Mouse (Mus musculus): ENCODE measurements at regions not wholly inside any gene's neighbourhood (a gene's known extent, or its start where the extent isn't known, plus 50 kb on each side); places are given as distances from the start of the nearest gene placed in this dataset.

- ATAC-seq (ENCODE audit: insufficient read depth, low FRiP score, low read depth): no peak
- no peaks in the 10 kb centered on the region for H3K4me1 ChIP-seq
- H3K27me3 ChIP-seq (replicated peaks): no peaks in the 10 kb centered on the region
- H3K9ac ChIP-seq: no peak overlapping the region
- no peak overlapping the region for H3K4me3 ChIP-seq (replicated peaks)
- no peaks in the 10 kb centered on the region for H3K36me3 ChIP-seq
- H3K9me3 ChIP-seq: no peaks in the 10 kb centered on the region
- no peak overlapping the region for H3K27ac ChIP-seq
- WGBS: 83% methylated on average over 7 of the region's 7 CpGs
- H3K4me2 ChIP-seq: no peak overlapping the region
These were observed 177.3 kb upstream of the Zpld1 start for GRCm38 (mm10) chr16:55474950-55475525.

- H3K36me3 ChIP-seq: no peaks in the 10 kb centered on the region
- H3K4me3 ChIP-seq (replicated peaks): no peak overlapping the region
- H3K4me2 ChIP-seq: no peak overlapping the region
- WGBS: 51% methylated on average over 4 of the region's 4 CpGs
- no peaks in the 10 kb centered on the region for H3K27me3 ChIP-seq (replicated peaks)
- no peaks in the 10 kb centered on the region for H3K4me1 ChIP-seq
- H3K27ac ChIP-seq: no peak overlapping the region
- H3K9me3 ChIP-seq: no peaks in the 10 kb centered on the region
- no peak overlapping the region for H3K9ac ChIP-seq
- no peak for ATAC-seq (ENCODE audit: insufficient read depth, low FRiP score, low read depth)
These were observed 173.6 kb upstream of the Zpld1 start for GRCm38 (mm10) chr16:55471396-55471795.

- Histone ChIP-seq H3K4me1 (no peaks in the 10 kb centered on the region), H3K9me3 (no peaks in the 10 kb centered on the region), H3K27ac (no peak overlapping the region), H3K4me2 (0 out of 2 replicates have a peak overlapping the region, but pooled peaks have one; percentile 19), H3K9ac (no peak overlapping the region), H3K27me3 (replicated peaks) (no peaks in the 10 kb centered on the region), H3K4me3 (replicated peaks) (no peak overlapping the region), H3K36me3 (no peaks in the 10 kb centered on the region)
- WGBS: 33% methylated on average over 13 of the region's 13 CpGs
- ATAC-seq (ENCODE audit: insufficient read depth, low FRiP score, low read depth): no peak
These were observed 172.9 kb upstream of the Zpld1 start for GRCm38 (mm10) chr16:55470721-55471120.

GRCm38 (mm10) chr16:55469703-55470102, 171.9 kb upstream of the Zpld1 start:
- Histone ChIP-seq H3K9ac (no peak overlapping the region), H3K27me3 (replicated peaks) (no peaks in the 10 kb centered on the region), H3K36me3 (no peaks in the 10 kb centered on the region), H3K9me3 (no peaks in the 10 kb centered on the region), H3K27ac (no peak overlapping the region), H3K4me1 (no peaks in the 10 kb centered on the region), H3K4me3 (replicated peaks) (no peak overlapping the region), H3K4me2 (no peak overlapping the region)
- no peak for ATAC-seq (ENCODE audit: insufficient read depth, low FRiP score, low read depth)
- WGBS: 53% methylated on average over 3 of the region's 3 CpGs

GRCm38 (mm10) chr16:55468833-55469458, 171.2 kb upstream of the Zpld1 start:
- Histone ChIP-seq H3K4me2 (no peak overlapping the region), H3K36me3 (no peaks in the 10 kb centered on the region), H3K4me1 (no peaks in the 10 kb centered on the region), H3K27me3 (replicated peaks) (no peaks in the 10 kb centered on the region), H3K9ac (no peak overlapping the region), H3K9me3 (no peaks in the 10 kb centered on the region), H3K27ac (no peak overlapping the region), H3K4me3 (replicated peaks) (no peak overlapping the region)
- ATAC-seq (ENCODE audit: insufficient read depth, low FRiP score, low read depth): peak; percentile 75; the same call in 1 of the 2 replicates
- WGBS: 45% methylated on average over 9 of the region's 9 CpGs

GRCm38 (mm10) chr16:55460519-55460918, 162.7 kb upstream of the Zpld1 start:
- H3K9ac ChIP-seq: no peak overlapping the region
- no peak overlapping the region for H3K27ac ChIP-seq
- no peaks in the 10 kb centered on the region for H3K9me3 ChIP-seq
- H3K4me2 ChIP-seq: no peak overlapping the region
- H3K4me3 ChIP-seq (replicated peaks): no peak overlapping the region
- H3K36me3 ChIP-seq: no peaks in the 10 kb centered on the region
- ATAC-seq (ENCODE audit: insufficient read depth, low FRiP score, low read depth): no peak
- H3K4me1 ChIP-seq: no peaks in the 10 kb centered on the region
- no peaks in the 10 kb centered on the region for H3K27me3 ChIP-seq (replicated peaks)

GRCm38 (mm10) chr16:55447581-55447980, 149.8 kb upstream of the Zpld1 start:
- Histone ChIP-seq H3K27ac (no peak overlapping the region), H3K9me3 (no peaks in the 10 kb centered on the region), H3K4me3 (replicated peaks) (no peak overlapping the region), H3K9ac (no peak overlapping the region), H3K36me3 (no peaks in the 10 kb centered on the region), H3K27me3 (replicated peaks) (no peaks in the 10 kb centered on the region), H3K4me1 (no peaks in the 10 kb centered on the region), H3K4me2 (no peak overlapping the region)
- WGBS: 75% methylated on average over 3 of the region's 3 CpGs
- no peak for ATAC-seq (ENCODE audit: insufficient read depth, low FRiP score, low read depth)

GRCm38 (mm10) chr16:55442821-55443581, 145.2 kb upstream of the Zpld1 start:
- no peak for ATAC-seq (ENCODE audit: insufficient read depth, low FRiP score, low read depth)
- no peaks in the 10 kb centered on the region for H3K9me3 ChIP-seq
- no peaks in the 10 kb centered on the region for H3K27me3 ChIP-seq (replicated peaks)
- H3K9ac ChIP-seq: no peak overlapping the region
- no peak overlapping the region for H3K4me3 ChIP-seq (replicated peaks)
- H3K36me3 ChIP-seq: no peaks in the 10 kb centered on the region
- 61% methylated on average over 5 of the region's 5 CpGs for WGBS
- H3K4me1 ChIP-seq: no peaks in the 10 kb centered on the region
- H3K4me2 ChIP-seq: no peak overlapping the region
- H3K27ac ChIP-seq: no peak overlapping the region

GRCm38 (mm10) chr16:55435139-55435968, 137.6 kb upstream of the Zpld1 start:
- H3K9me3 ChIP-seq: no peaks in the 10 kb centered on the region
- H3K4me3 ChIP-seq (replicated peaks): no peak overlapping the region
- no peak overlapping the region for H3K9ac ChIP-seq
- no peaks in the 10 kb centered on the region for H3K27me3 ChIP-seq (replicated peaks)
- H3K4me1 ChIP-seq: no peaks in the 10 kb centered on the region
- no peak overlapping the region for H3K27ac ChIP-seq
- ATAC-seq (ENCODE audit: insufficient read depth, low FRiP score, low read depth): no peak; the same call in 1 of the 2 replicates
- no peak overlapping the region for H3K4me2 ChIP-seq
- H3K36me3 ChIP-seq: no peaks in the 10 kb centered on the region
- WGBS: 35% methylated on average over 4 of the region's 4 CpGs

- Histone ChIP-seq H3K27ac (no peak overlapping the region), H3K9ac (no peak overlapping the region), H3K27me3 (replicated peaks) (no peaks in the 10 kb centered on the region), H3K4me3 (replicated peaks) (no peak overlapping the region), H3K9me3 (no peaks in the 10 kb centered on the region), H3K4me1 (no peaks in the 10 kb centered on the region), H3K4me2 (no peak overlapping the region), H3K36me3 (no peaks in the 10 kb centered on the region)
- ATAC-seq (ENCODE audit: insufficient read depth, low FRiP score, low read depth): no peak
- WGBS: 44% methylated on average over 7 of the region's 7 CpGs
These were observed 124.0 kb upstream of the Zpld1 start for GRCm38 (mm10) chr16:55421569-55422342.

GRCm38 (mm10) chr16:55420876-55421568, 123.2 kb upstream of the Zpld1 start:
- no peak overlapping the region for H3K4me3 ChIP-seq (replicated peaks)
- H3K9ac ChIP-seq: no peak overlapping the region
- H3K36me3 ChIP-seq: no peaks in the 10 kb centered on the region
- H3K27ac ChIP-seq: no peak overlapping the region
- H3K4me2 ChIP-seq: no peak overlapping the region
- no peaks in the 10 kb centered on the region for H3K4me1 ChIP-seq
- H3K9me3 ChIP-seq: no peaks in the 10 kb centered on the region
- 75% methylated on average over 4 of the region's 4 CpGs for WGBS
- no peak for ATAC-seq (ENCODE audit: insufficient read depth, low FRiP score, low read depth)
- H3K27me3 ChIP-seq (replicated peaks): no peaks in the 10 kb centered on the region
